Mouse (Mus musculus): Measurements from ENCODE around the gene Bglap3. TPM values are rescaled to one million over a fixed set of nuclear protein-coding genes. Genes with fewer than 3 reads are reported as not detected.
A peak's percentile ranks its signal among the peaks of the same experiment; 100 is the strongest.

Gene Bglap3
- polyA plus RNA-seq, 1 experiment: not detected

DNA sequence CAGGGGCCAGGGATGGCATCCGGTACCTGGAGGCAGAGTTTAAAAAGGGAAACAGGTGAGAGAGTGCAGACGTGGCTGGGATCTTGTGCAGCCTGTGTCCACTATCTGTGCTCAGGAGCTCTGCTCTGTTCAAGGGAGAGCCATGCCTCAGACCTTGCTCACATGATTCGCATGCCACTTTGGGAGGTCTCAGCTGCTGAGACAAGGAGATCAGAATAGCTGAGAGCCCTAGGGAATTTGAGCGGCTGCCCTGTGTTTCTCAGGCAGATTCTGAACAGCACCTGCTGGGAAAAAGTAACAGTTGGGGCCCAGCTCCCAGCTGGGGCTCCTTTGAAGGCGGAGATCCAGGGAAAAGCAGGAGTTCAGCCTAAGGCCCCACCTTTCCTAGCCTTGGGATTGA, 13.0 kb downstream of the Bglap3 start:
- no peak for TF ChIP-seq CTCF (IDR thresholded peaks at IDR 0.05; ENCODE audit: borderline replicate concordance, insufficient read depth, low read length)
- H3K27ac ChIP-seq (ENCODE audit: insufficient read depth, low read length): no peak overlapping the region
- no peak overlapping the region for H3K4me3 ChIP-seq (ENCODE audit: insufficient read depth, low read length)
- no peaks in the 10 kb centered on the region for H3K4me1 ChIP-seq (ENCODE audit: control insufficient read depth, insufficient read depth, low read length)

DNA sequence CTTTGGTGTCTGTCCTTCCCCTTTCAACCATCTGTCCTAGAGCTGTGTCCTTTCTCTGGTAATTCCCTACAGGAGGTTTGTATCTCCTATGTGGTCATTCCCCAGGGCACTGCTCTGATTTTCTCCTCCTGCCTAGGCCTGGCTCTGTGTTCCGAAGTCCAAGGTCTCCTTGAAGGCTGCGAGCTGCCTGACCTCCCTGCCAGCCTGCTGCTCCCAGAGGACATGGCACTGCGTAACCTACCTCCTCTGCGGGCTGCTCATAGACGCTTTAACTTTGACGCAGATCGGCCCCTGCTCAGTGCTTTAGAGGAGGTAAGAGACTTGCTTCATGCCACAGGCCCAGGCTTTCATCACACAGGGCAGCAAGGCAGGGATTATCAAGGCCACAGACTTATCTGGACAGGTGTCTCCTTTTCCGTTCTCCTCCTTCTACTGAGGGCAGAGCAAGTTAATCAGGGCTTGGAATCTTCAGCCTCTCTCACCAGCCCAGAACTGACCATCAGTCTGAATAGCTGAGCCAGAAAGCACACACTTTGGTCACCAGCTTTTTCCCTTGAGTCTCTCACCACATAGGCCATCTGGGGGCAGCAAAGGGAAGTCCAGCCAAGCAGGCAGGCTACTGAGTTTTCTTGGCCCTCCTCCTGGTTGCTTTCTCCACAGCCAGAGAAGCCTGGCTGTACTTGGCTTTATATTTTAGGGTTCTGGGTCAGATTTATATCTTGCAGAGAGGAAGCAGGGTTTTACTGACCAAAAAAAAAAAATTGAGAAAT, 18.0 kb downstream of the Bglap3 start:
- Histone ChIP-seq H3K27ac (ENCODE audit: insufficient read depth, low read length) (no peak overlapping the region), H3K4me1 (ENCODE audit: control insufficient read depth, insufficient read depth, low read length) (no peaks in the 10 kb centered on the region), H3K4me3 (ENCODE audit: insufficient read depth, low read length) (no peak overlapping the region)
- TF ChIP-seq CTCF (IDR thresholded peaks at IDR 0.05; ENCODE audit: borderline replicate concordance, insufficient read depth, low read length) (no peak), POLR2A (IDR thresholded peaks at IDR 0.05; ENCODE audit: low read depth, low read length) (no peak)

DNA sequence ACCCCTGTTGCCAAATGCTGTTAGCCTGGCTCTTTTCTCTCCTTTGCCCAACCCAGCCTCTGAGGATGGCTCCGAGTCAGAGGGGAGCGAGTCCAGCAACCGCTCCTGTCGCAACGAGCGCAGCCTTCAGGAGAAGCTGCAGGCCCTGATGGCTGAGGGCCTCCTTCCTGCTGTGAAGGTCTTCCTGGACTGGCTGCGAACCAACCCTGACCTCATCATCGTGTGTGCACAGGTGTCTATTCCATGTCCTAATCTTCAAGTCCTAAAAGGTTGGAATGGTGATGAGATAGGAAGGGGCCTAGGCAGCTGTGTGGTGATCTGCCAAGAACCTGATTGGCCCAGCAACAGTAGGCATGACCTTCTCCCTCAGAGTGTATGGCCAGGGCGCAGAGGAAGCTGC, 19.6 kb downstream of the Bglap3 start:
- Histone ChIP-seq H3K27ac (ENCODE audit: insufficient read depth, low read length) (no peak overlapping the region), H3K4me3 (ENCODE audit: insufficient read depth, low read length) (no peak overlapping the region), H3K4me1 (ENCODE audit: control insufficient read depth, insufficient read depth, low read length) (no peaks in the 10 kb centered on the region)
- TF ChIP-seq POLR2A (IDR thresholded peaks at IDR 0.05; ENCODE audit: low read depth, low read length) (no peak), CTCF (IDR thresholded peaks at IDR 0.05; ENCODE audit: borderline replicate concordance, insufficient read depth, low read length) (no peak)

DNA sequence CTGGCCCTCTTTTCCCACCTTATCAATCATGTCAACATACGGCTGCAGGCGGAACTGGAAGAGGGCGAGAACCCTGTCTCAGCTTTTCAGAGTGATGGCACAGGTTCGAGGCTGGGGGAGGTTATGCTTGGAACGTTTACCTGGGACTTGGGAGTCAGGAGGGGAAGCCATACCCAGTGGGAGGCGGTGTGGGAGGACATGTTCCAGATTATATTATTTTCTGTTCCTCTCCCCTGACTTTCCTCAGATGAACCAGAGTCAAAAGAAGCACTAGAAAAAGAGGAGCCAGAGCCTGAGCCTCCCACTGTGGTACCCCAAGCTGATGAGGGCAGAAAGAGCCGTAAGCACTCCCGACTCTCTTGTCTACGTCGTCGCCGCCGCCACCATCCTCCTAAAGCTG, 21.8 kb downstream of the Bglap3 start:
- no peak overlapping the region for H3K4me3 ChIP-seq (ENCODE audit: insufficient read depth, low read length)
- H3K27ac ChIP-seq (ENCODE audit: insufficient read depth, low read length): no peak overlapping the region
- TF ChIP-seq POLR2A (IDR thresholded peaks at IDR 0.05; ENCODE audit: low read depth, low read length) (no peak), CTCF (IDR thresholded peaks at IDR 0.05; ENCODE audit: borderline replicate concordance, insufficient read depth, low read length) (no peak)
- H3K4me1 ChIP-seq (ENCODE audit: control insufficient read depth, insufficient read depth, low read length): no peaks in the 10 kb centered on the region

DNA sequence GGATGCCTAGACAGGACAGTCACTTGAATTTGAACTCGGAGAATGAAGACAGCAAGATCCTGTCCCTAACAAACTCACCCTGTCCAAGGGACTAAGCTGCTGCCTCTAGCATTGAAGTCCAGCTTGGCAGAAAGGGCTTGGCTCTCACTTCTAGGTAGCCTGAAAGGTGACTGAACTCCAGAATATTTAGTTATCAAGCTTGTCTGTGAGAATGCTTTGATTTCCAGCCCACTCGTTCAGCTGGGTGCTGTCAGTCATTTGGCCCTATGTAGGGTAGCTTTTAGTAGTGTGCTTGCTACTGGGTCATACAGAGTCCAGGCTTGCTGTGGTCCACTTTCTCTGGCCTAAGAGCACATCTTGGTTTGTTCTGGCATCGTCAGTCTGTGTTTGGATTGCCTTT, 33.5 kb downstream of the Bglap3 start:
- TF ChIP-seq POLR2A (IDR thresholded peaks at IDR 0.05; ENCODE audit: low read depth, low read length) (no peak), CTCF (IDR thresholded peaks at IDR 0.05; ENCODE audit: borderline replicate concordance, insufficient read depth, low read length) (no peak)
- Histone ChIP-seq H3K4me3 (ENCODE audit: insufficient read depth, low read length) (no peak overlapping the region), H3K27ac (ENCODE audit: insufficient read depth, low read length) (no peak overlapping the region), H3K4me1 (ENCODE audit: control insufficient read depth, insufficient read depth, low read length) (0 out of 2 replicates have a peak, but pooled peaks cover 6% of the 10 kb centered on the region)

DNA sequence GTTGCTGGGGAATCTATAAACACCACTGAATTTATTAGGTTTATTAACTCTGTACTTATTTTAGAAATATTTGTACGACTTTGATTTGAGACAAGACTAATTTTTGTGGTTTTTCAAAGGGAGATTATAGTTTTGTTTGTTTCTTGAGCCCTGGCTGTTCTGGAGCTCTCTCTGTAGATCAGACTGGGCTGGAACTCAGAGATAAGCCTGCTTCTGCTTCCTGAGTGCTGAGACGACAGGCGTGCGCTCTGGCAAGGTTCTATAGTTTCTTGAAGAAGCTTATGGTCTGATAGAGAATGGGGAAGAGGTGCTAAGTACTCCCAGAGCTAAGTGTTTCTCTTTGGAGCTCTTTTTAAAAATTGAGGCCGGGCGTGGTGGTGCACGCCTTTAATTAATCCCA, 34.2 kb downstream of the Bglap3 start:
- 0 out of 2 replicates have a peak, but pooled peaks cover 6% of the 10 kb centered on the region for H3K4me1 ChIP-seq (ENCODE audit: control insufficient read depth, insufficient read depth, low read length)
- no peak overlapping the region for H3K4me3 ChIP-seq (ENCODE audit: insufficient read depth, low read length)
- no peak overlapping the region for H3K27ac ChIP-seq (ENCODE audit: insufficient read depth, low read length)
- TF ChIP-seq POLR2A (IDR thresholded peaks at IDR 0.05; ENCODE audit: low read depth, low read length) (no peak), CTCF (IDR thresholded peaks at IDR 0.05; ENCODE audit: borderline replicate concordance, insufficient read depth, low read length) (no peak)

DNA sequence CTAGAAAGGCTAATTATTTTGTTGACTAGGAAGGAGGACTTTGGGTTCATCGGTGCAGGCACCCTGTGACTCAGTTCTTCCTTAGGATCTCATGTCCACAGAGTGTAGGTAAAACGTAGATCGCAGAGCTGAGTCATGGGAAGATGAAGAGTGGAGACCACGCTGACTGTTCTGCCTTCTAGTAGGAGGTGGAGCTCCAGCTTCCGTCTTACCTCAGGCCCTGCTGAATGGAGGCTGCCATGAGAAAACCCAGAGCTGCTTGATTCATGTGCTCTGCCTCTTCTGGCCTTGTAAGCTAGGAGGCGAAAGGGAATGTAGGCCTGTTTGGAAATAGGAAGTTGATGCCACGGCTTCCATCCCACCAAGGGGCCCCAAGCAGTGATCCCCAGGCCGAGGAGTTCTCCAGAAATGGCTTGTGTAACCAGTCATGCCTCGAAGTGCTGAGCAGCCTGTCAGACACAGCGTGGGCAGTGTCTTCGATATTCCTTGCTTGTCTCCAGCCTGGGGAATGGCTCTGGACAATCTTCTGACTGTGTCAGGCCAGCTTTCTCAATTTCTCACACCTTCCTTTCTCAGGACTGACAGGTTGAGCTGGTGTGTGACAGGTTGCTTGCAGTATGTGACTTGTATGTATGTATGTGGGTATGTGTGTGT, 35.0 kb downstream of the Bglap3 start:
- H3K4me3 ChIP-seq (ENCODE audit: insufficient read depth, low read length): peak overlapping the region; percentile 46
- no peak overlapping the region for H3K27ac ChIP-seq (ENCODE audit: insufficient read depth, low read length)

DNA sequence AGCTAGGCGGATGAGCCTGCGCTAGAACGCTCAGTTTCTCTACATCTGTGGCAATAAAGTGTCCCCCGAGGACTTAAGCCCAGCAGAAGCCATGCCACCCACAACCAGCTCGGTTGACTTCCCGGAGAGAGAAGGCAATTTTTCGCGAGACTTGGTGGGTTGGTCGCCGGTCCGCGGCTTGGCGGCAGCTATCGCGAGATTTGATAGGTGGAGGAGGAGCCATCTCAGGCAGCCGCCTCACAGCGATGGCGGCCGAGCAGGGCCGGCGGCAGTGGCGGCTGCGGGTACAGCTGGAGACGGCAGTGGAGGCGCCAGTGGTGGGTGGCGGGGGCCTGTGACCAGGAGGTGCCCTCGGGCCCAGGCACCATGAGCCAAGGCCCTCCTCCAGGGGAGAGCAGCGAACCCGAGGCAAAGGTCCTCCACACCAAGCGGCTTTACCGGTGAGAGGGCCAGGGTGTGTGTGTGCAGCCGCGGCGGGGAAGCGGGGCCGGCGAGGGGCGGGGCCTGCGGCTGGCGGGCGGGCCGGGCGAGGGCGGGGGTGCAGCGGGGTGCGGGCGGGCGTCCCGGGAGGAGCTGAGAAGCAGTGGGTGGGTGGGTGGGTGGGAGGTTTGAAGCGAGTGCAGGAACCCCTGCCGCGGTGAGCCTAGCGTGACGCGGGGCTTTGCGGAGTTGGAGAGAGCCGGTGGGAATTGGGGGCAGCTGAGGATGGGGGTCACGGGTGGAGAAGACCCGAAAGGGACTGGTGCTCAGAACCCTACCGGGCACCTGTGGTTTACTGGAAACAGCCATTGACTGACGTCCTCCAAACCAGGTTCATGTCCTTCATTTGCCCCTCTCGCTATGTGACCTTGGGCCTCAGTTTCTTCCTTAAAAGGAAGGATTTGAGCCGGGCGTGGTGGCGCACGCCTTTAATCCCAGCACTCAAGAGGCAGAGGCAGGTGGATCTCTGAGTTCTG, 36.2 kb downstream of the Bglap3 start, which contains the start of the genes Tmem79 and Smg5:
Gene Tmem79, minus strand, starts transcription at position 91 of the 956 bp plus-strand sequence.
Gene Smg5, plus strand, starts transcription at position 203 of the 956 bp plus-strand sequence.
- Histone ChIP-seq H3K4me3 (ENCODE audit: insufficient read depth, low read length) (peak within 1 kb of the TSS; percentile 95), H3K27ac (ENCODE audit: insufficient read depth, low read length) (peak within 1 kb of the TSS; percentile 92), H3K4me1 (ENCODE audit: control insufficient read depth, insufficient read depth, low read length) (0 out of 2 replicates have a peak, but pooled peaks cover 6% of the 10 kb centered on the region)
- no peak for TF ChIP-seq CTCF (IDR thresholded peaks at IDR 0.05; ENCODE audit: borderline replicate concordance, insufficient read depth, low read length)
- peak; percentile 94 for TF ChIP-seq POLR2A (IDR thresholded peaks at IDR 0.05; ENCODE audit: low read depth, low read length)

More for the DNA sequence above, 35.0 kb downstream of the Bglap3 start:
- TF ChIP-seq CTCF (IDR thresholded peaks at IDR 0.05; ENCODE audit: borderline replicate concordance, insufficient read depth, low read length) (no peak), POLR2A (IDR thresholded peaks at IDR 0.05; ENCODE audit: low read depth, low read length) (no peak)
- H3K4me1 ChIP-seq (ENCODE audit: control insufficient read depth, insufficient read depth, low read length): 0 out of 2 replicates have a peak, but pooled peaks cover 6% of the 10 kb centered on the region

DNA sequence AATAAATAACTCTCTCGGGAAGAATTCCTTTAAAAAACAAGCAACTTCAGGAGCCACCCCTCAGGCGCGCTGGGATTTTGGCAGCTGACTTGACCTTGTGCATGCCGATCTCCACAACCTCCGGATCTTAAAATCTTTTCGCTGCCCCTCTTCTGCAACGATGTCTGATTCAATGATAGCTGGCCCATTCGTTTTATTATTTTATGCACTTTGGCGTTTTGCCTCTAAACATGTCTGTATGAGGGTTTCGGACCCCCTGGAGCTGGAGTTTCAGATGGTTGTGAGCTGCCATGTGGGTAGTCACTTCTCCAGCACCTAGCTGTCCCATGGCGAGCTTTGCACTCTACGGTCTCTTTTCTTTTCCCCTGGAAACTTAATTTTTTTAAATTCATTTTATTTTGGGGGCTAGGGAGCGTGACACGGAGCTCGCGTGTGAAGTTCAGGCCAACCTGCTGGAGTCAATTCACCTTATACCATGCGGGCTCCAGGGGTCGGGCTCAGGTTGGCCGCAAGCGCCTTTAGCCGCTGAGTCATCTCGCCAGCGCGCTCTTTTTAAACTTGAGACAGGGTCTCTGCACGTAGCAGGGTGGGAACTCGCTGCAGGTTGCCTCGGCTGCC, 37.0 kb downstream of the Bglap3 start:
- TF ChIP-seq CTCF (IDR thresholded peaks at IDR 0.05; ENCODE audit: borderline replicate concordance, insufficient read depth, low read length) (no peak), POLR2A (IDR thresholded peaks at IDR 0.05; ENCODE audit: low read depth, low read length) (no peak)
- peak overlapping the region; percentile 95 for H3K4me3 ChIP-seq (ENCODE audit: insufficient read depth, low read length)
- 0 out of 2 replicates have a peak, but pooled peaks cover 6% of the 10 kb centered on the region for H3K4me1 ChIP-seq (ENCODE audit: control insufficient read depth, insufficient read depth, low read length)
- H3K27ac ChIP-seq (ENCODE audit: insufficient read depth, low read length): peak overlapping the region; percentile 92
